Mouse (Mus musculus) spleen, postnatal 10 days (tissue): ENCODE data around the gene Kazn.

Experiments used
- DNase-seq, 2 experiments: peaks; one replicate each; pipeline ENCODE4 v3.0.0; 2021 to 2022; ENCODE audit warnings: low spot score in 2 of 2

Gene Kazn

GRCm38 (mm10) chr4:142118522-142118921, 120.7 kb downstream of the Kazn start:
- no peak for DNase-seq

- no peak for DNase-seq
Measured at GRCm38 (mm10) chr4:142117993-142118392, 121.2 kb downstream of the Kazn start.

GRCm38 (mm10) chr4:142113306-142113705, 125.9 kb downstream of the Kazn start:
- peak in 1 of 2 experiments; percentile 29 for DNase-seq

GRCm38 (mm10) chr4:142103081-142103671, 136.0 kb downstream of the Kazn start:
- DNase-seq = no peak

- peak; percentile 29 to 69 for DNase-seq
Measured at GRCm38 (mm10) chr4:142098303-142098702, 140.9 kb downstream of the Kazn start.

GRCm38 (mm10) chr4:142097871-142098270, 141.3 kb downstream of the Kazn start:
- DNase-seq = no peak

GRCm38 (mm10) chr4:142095513-142096241, 143.5 kb downstream of the Kazn start:
- no peak for DNase-seq

- no peak for DNase-seq
Measured at GRCm38 (mm10) chr4:142094386-142094785, 144.8 kb downstream of the Kazn start.

GRCm38 (mm10) chr4:142091100-142091499, 148.1 kb downstream of the Kazn start:
- no peak for DNase-seq

GRCm38 (mm10) chr4:142089966-142090365, 149.2 kb downstream of the Kazn start:
- no peak for DNase-seq

- DNase-seq = no peak
Measured at GRCm38 (mm10) chr4:142088836-142089235, 150.4 kb downstream of the Kazn start.

- DNase-seq = no peak
Measured at GRCm38 (mm10) chr4:142088409-142088808, 150.8 kb downstream of the Kazn start.

GRCm38 (mm10) chr4:142084936-142085563, 154.2 kb downstream of the Kazn start:
- DNase-seq = no peak

GRCm38 (mm10) chr4:142084131-142084899, 154.9 kb downstream of the Kazn start, which contains the start of gene Tmem51:
Gene Tmem51 (minus strand): TSS chr4:142084304.
- DNase-seq = peak in 1 of 2 experiments; percentile 26

GRCm38 (mm10) chr4:142083762-142084130, 155.5 kb downstream of the Kazn start:
- DNase-seq = peak in 1 of 2 experiments; percentile 54

GRCm38 (mm10) chr4:142083193-142083592, 156.0 kb downstream of the Kazn start:
- no peak for DNase-seq

GRCm38 (mm10) chr4:142082703-142083102, 156.5 kb downstream of the Kazn start:
- no peak for DNase-seq

GRCm38 (mm10) chr4:142081631-142082283, 157.4 kb downstream of the Kazn start:
- DNase-seq = no peak

- no peak for DNase-seq
Measured at GRCm38 (mm10) chr4:142080901-142081630, 158.1 kb downstream of the Kazn start.

GRCm38 (mm10) chr4:142080487-142080767, 158.8 kb downstream of the Kazn start:
- DNase-seq = no peak
